Mouse (Mus musculus) spleen, postnatal 4 days (tissue): ENCODE results near the gene Setd3.
"Not testable (repeated sequence)": the region's sequence is repeated elsewhere in the genome, so short reads cannot be mapped to it uniquely, and the experiment has no call there.

Experiments used
- DNase-seq, 2 experiments: peaks; one replicate each; pipeline ENCODE4 v3.0.0; 2022; ENCODE audit warnings: low spot score in 2 of 2

Setd3 gene

DNA sequence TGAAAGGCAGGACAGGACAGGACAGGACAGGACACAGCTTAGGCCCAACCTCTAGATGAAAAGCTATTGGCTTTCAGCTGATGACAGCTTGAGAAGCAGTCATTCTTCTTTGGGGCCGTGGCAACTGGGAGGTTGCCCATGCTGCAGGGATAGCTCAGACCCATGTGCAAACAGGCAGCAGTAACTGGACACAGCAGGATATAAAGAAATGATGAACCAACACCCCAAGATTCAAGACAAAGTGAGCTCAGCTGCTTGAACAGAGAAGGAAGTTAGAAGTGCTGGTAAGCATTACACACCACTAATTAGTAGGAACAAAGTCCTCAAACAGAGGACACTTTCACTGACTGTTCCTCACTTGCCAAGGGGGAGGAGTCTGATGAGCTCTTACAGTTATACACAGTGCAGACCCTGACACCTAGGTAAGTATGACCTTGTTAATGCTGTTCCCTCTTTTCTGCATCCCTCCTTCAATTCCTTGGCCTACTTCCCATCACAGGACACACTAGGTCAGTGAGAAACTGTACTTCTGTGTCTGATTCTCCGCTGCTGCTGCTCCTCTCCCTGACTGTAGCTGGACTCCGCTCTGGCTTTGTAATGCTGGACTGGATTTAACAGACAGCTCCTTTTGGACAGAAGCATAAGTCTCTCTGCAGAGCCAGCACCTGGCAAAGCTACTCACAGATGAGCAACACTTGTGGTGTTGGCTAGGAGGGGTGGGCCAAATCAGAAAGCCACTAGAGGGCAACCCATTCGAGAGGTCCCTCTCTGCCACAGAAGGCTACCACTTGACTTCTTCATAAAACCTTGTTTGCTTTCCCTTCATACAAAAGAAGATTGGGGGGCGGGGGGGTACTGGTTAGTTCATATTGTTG, 35.3 kb downstream of the Setd3 start:
- DNase-seq = no peak

DNA sequence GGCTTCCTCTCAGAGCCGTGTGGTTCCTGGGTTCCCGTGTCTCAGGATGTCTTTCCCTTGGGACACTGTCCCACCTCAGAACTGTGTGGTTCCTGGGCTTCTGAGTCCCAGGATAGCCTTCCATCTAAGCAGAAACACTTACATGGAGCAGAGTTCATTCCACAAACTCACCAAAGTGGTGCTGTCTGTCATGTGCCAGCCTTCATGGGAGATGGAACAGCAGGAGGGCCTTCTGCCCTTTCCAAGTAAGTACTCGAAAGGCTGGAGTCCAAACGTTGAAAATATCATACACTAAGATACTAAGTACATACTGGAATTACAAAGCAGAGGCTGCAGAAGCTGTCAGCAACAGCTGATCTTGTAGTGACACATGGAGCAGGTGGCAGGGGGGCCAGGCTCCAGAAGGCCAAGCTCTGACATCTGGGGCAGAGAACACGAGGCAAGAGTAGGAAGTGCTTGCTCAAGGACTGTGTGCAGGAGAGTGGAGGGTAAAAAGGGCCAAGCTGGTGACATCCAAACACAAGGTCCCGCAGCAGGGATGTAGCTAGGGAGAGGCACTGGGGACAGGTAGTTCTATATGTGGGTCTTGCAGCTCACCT, 43.4 kb downstream of the Setd3 start:
- DNase-seq = no peak

DNA sequence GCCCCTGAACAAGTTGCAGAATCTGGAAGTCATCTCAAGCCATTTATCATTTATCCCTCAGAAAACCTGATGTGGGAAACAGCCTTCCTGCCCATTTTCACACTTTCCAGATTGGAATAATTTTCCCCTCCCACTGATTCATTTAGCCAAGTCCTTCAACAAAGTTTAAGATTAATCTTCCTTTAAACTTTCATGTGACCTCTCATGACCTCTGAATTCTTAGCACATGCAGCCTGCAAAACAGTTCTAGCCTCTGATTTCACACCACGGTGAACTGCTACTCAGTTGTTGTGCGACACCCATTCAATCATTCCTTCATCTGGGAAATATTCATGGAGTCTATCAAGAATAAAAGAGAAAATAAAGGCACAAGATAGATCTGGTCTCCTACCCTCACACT, 45.9 kb downstream of the Setd3 start:
- DNase-seq = no peak

DNA sequence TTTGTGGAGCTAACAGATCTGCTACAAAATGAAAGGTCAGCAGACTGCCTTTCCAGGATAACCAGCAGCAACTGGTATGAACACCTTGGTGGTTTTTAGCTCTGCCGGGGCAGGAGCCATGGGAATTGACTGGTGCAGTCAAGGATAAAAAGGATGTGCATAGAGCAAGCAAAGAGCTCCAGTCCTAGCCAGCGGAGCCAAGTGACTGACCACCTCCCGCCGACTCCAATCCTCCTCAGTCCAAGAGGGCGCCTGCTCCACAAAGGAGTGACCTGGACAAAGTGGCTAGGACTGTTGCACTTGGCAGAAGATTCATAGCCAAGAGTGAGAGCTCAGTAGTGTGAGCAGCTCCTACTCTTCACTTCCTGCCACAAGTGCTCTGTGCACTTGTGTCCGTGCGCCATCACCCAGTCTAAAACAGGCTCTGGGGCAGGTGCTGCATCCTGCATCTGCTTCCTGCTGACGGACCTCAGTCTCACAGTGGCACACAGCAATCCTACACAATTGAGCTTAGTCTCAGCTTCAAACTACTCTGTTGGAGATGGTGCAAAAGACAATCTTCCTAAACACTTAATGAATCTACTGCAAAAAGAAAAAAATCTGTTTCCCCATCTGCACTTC, 46.6 kb downstream of the Setd3 start:
- DNase-seq = no peak

DNA sequence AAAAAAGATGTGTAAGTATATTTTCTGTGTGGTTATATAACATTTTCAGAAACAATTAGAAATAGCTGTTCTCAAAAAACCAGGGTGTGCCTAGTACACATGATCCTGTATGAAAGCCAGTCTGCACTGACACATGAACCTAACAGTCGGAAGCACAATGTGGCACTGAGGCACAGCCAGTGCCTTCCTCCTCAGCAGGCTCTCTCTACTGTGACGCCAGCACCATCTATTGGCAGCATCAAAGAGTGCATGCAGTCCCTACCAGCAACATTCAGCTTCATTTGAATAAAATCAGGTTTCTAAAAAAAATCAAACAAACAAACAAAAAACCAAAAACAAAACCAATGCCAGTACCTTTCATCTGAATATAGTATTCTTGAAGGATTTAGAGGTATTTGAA, 57.8 kb downstream of the Setd3 start:
- DNase-seq = peak in 1 of 2 experiments; percentile 35

DNA sequence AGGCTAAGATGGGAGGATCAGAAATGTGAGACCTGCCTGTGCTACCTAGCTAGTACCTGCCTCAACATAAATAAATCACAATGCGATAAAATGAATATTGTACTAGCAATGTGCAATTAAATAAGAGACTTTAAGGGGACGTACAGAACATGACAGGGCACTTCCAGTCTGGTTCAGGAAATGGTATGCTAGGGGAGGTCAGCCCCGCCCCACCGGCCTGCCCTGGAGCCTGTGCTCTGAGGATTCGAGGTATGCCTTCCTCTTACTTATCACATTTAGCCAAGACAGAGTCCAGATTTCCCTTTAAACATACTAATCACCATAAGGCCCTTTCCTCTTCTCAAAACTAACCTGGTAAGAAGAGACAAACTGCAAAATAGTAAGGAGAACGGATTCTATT, 58.7 kb downstream of the Setd3 start:
- no peak for DNase-seq

DNA sequence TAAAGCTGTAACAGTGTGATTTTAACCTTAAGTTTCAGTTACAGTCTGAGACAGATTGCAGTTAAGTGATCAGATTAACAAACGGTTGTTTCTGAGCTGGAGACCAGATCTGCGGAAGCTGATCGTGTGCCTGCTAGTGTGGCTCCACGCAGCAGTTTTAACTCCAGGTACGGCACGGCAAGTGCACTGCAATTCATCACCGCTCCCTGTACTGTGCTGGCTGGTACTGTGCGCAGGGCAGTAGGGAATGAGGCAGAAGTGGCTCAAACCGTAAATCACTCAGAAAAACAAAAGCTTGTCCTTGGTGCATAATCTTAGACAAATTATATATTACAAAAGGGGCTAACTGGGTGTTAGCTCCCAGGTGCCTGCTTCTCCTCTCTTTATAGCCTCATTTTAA, 59.2 kb downstream of the Setd3 start:
- no peak for DNase-seq

DNA sequence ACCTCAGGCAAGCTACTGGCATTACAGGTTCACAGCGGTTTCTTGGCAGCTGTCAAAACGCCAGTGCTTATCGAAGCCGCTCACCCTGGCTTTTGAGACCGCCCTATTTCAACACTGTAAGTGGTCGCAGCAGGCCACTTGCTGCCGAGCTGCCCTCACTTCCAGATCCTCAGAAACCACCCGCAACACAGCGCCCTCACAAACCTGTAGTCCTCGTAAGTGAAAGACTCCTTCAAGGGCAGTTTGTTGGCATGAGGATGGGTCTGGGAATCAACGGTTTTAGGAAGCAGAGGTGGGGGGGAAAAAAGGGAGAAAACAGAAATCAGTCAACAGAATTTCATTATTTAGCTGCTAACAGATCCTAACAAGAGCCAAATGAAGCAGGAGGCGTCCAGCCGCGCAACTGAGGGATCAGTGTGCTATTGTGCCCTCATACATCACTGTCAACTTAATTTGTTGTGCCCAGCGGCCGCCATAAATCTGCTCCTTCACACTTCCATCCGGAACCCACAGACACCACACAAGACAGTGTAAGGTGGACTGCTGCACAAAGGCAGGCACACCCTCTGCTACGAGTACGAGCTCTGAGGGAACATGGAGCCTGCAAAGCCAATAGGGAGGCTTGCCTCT, 60.1 kb downstream of the Setd3 start:
- DNase-seq = no peak

DNA sequence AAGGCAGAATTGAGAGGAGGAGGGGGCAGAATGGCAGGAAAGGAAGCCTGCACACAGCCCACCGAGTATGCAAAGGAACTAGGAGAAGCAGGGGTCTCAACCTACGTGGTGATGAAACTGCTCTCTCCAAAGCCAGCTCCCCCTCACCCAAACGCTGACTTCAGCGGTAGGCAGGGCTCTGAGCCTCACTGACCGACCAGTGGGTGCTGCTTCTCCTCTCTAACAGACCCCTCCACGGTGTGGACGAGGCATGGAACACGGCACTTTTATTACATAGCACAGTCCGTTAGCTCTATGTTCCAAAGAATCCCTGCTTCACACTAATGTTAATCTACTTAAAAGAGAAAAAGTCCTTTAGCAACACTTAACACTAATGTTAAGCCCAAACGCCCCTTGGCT, 60.6 kb downstream of the Setd3 start:
- no peak for DNase-seq

DNA sequence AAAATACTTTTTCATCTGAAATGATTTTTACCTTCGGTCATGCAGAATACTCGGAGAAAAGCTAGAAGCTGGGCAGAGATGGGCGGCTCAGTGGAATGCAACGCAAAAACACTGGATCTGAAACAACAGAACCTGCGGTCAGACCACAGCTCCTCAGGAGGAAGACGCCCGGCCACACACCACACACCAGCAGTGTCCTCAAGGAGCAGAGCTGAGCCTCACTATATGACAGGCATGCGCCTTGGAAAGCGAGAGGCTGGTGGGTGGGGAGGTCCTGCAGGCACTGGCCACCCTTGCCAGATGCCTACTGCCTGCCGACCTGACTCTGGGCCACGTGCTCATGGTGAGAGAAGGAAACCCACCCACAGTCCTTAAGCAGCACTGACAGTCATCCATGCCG, 67.9 kb downstream of the Setd3 start:
- DNase-seq = no peak

DNA sequence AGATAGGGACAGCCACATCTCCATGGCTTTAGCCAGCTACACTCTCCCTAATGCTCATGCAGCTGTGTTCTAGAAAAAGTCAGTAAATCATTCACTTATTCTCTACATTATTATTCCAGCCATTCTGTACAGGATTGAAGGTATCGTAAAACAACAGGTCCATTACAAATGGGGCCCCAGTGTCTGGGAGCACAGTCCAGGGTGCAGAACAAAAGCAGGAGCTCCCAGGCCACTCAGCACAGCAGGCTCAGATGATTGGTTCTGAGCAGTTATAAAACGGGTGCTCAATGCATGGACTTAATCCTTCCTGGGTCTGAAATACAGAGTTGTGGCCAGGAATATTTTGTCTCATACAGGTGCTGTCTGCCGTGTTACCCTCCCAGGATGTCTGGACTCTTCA, 68.4 kb downstream of the Setd3 start:
- no peak for DNase-seq

DNA sequence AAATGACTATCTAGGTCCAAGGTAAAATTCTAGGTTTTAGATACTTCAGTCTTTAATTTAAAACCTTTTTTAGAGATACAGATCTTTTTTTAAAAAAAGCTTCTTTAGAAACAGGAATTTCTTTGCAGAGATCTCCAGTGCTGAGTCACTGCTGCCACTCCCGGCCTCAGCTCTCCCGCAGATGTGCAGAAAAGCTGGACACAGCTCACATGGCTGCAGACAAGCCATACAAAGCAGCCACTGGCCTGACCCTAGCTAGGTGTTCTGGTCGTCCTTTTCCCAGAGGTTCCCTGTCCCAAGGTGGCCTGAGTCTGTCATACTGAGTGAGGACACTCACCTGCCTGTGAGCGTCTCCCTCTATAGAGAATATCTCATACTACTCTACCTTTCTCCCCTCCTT, 69.4 kb downstream of the Setd3 start:
- DNase-seq = no peak

DNA sequence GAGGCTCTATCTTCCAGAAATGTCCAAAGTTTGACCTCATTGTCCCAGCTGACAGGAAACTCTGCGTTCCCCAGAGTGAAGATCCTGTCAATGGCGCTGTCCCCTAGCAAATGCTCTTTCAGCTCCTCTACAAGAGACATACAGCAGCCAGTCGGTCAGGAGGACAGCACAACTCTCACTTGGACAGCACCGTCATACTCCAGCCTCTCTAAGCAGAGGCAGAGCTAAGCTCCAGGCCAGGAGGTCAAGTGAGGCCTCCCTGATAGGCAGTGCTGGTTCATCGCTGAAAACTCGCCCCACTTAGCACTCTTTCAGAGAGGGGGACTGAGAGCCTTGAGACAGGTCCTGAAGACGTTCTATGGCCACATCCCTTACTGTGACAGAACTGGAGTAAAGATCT, 70.5 kb downstream of the Setd3 start:
- not testable (repeated sequence) for DNase-seq

DNA sequence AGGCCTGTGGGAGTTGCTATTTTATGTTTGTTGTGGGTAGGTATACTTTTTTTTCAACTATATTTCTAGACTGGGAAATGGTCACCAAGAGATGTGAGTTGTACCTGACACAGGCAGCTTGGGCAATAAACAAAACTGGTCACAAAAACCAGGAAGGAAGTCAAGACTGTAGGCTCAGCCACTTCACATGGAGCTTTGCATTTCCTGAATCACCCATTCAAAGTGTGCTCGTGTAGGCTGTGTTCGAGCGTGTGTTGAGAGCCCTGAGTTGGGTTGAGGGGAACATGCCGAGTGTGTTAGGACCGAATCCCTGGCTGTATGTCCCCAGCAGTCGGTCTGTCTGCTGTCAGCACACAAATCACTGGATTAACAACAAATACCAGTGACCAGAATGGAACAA, 75.8 kb downstream of the Setd3 start:
- no peak for DNase-seq

DNA sequence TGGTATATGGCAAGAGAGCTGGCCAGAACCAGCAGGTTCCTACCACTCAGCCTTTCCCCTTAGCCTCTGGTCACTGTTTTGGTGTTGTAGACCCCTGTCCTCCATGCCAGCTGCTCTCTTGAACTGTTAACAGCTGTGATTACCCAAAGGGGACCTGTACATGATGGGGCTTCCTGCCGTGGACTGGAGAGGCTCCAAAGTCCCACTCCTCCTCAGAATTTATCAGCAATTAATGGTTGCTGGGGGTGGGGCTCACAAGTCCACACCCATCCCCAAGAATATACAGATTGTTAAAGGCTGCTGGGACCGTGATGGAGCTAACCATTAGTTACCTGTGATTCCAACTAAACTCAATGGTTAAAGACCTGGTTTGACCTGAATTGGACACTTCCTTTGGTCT, 77.0 kb downstream of the Setd3 start:
- no peak for DNase-seq

DNA sequence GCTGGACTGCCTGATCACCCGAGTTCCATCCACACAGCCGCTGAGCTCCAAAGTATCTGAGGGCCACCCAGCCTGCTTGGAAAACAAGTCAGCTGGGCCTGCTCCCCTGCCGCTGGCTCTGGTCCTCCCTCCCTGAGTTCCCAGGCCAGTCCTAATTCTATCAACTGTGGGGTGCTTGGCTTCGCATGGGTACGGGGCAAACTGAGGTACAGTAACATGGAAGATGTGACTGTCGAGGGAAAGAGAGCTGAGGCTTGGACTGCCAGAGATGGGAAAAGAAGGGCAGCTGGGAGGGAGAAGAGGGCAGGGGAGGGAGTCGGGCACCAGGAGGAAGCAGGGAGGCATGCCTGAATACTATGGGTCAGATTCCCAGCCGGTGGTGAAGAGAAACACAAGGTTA, 78.9 kb downstream of the Setd3 start:
- peak in 1 of 2 experiments; percentile 55 for DNase-seq

DNA sequence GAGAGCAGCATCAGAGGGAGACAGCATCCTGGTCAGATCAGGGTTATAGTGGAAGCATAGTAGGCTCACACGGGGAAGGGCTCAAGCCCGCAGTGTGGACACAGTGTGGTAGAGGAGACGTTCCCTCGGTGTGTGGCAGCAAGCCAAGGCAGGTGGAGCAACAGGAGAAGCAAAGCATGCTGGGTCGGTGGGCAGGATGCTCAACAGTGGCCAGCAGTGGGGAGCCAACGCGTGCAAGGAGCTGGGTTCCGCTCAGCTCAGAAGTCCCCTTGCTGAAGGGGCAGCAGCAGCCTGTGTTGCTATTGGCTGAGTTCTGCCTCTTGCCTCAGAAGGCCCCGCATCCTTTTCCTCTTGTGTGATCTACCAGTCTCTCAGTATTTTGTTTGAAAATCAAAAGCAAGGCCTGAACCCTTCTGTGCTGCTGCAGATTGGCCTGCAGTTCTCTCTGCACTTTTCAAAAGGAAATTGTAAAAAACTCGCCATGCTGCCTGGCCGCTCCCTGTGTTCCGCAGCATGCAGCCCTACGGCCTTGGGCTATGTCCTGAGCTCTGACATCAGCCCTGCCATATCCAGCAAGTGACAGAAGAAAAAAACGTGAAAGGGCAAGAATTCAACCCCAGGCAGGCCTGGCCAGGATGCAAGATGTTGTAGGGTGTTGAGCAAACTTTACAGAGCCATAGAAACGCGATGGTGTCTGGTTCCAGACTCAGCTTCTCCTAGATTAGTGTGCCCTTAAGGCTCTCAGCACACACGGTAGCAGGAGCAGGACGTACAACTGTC, 80.7 kb downstream of the Setd3 start:
- DNase-seq = no peak

DNA sequence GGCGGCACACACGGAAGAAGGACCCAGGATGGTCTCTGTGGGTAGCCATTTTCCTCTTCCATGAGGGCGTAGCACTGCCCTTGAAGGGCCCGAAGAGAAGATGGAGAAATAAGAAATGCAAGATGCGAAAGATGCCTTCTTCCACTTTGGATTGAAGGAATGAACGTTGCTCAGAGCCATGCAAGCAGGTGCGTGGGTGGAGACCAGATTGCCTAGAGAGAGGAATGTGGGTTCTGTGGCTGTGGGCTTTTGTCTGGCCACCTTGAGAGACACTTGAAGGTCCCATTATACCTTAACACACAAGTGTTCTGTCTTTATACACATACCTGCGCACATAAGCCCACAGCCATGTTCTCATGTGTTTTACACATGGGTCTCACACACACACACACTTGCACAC, 81.5 kb downstream of the Setd3 start:
- DNase-seq = no peak

DNA sequence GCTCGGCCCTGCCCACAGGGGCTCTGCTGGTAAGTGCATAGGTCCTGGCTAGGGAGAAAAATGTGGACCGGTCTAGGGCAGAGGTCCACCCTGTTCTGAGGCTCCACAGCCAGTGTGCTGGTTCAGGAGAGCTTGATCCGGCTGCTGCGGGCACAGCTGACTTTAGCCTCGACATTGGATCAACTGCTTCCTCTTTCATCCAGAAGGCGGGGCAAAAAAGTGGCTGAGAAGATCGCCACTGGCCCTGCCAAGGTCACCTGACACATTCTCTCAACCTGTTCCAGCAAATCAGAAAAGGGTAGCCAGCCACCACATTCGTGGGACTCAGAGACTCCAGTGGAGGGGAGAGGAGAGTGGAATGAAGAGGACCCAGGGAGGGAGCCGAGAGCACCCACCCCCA, 90.9 kb downstream of the Setd3 start:
- no peak for DNase-seq

DNA sequence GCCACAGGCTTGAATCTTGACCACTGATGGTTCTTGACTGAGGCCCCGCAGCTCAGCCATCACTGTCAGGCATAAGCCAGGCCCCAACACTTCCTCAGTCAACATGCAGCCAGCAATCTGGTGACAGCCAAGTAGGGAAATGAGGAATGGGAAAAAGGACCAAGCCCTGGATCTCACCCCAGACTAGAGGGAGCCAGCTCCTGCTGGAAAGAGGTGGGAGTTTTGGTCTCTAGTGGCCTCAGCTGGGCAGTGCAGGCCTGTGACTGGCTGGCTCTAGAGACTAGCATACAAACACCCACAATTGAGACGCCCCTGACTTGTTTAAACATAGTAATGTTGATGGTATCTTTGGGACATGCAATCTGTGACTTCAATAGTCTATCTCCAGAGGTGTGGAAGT, 91.6 kb downstream of the Setd3 start:
- DNase-seq = no peak

DNA sequence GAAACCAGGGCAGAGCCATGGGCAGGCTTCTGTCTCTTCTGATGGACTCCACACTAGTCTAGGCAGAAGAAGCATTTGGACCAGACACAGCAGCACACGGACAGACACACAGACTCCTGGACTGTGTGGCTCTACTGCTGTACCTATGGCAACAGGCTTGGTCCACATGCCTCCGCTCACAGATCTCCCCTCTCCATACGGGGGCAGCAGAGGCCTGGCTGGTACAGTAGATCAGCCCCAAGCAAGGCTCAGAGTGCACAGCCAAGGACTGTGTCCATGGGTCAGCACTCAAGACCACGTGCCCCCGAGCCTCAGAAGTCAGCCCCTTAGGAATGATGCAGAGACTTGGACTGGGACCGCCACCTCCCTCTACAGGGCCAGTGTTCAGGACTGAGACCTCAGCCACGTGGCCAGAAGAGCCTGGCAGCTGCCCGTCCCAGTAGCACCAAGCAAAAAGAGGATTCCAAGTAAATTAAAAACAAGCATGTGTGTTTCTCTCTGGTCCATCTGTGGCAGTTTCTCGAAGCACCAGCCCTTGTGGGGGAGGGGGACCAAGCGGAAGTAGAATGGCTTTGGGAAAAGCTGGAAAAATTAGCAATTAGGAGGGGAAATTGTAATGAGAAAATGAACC, 100.9 kb downstream of the Setd3 start:
- DNase-seq = no peak
